Mouse (Mus musculus) embryo, embryonic 9.5 days (tissue): ENCODE results near the gene Barx2.

Experiments used
- DNase-seq: peaks from one replicate; pipeline ENCODE4 v3.0.0-alpha.2; 2017; ENCODE audit errors: extremely low spot score

The Barx2 gene

DNA sequence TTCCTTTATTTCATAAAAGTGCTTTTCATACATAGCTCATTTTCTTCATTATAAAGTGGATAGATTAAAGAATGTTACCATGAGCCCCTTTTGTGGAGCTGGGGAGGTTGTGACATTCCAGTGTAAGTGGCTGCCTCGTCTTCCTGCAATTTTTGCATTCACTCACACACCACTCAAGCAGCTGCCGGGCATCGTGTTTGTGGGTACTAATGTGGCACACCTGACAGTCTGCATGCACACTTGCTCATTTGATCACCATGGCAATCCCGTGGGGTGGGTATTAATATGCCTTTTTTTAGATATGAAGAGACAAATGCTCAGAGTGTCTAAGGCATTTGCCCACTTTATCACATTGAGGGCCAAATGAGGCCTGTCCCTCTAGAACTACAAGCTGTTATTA lies 24.9 kb downstream of the Barx2 start:
- DNase-seq: no peak

DNA sequence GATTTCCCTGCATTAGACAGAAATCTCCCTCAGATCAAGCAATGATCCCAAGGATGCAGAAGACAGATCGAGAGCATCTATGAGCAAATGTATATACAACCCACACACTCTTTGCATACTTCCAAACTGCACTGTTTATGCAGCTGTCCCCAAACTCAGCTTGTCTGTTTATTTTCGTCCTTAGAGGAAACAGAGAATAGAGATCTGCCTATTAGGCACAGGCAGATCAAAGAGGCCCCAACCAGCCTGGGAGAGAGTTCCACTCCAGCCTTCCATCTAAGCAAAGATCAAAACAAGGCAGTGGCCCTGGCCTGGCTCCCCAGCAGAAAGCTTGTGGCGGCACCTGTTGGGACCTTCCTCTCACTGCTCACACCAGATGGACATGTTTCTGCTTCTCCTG lies 27.0 kb downstream of the Barx2 start:
- no peak for DNase-seq

DNA sequence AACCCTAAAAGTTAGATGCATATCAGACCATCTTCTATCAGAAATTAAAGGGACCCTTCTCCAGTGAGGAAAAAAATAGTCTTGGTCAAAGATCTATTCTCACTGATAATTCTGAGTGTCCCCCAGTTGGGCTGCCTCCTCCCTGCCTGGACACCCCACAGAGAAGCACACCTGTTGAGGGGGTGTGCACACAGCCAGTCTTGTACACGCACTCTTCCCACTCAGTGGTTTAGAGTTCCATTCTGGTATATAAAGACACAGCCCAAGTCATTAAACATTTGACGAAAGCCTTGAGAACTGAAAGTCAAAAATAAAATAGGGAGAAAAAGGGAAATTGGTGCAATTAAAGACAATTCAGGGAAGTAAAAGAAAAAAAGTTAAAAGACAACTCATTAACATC lies 30.9 kb downstream of the Barx2 start:
- DNase-seq: no peak

DNA sequence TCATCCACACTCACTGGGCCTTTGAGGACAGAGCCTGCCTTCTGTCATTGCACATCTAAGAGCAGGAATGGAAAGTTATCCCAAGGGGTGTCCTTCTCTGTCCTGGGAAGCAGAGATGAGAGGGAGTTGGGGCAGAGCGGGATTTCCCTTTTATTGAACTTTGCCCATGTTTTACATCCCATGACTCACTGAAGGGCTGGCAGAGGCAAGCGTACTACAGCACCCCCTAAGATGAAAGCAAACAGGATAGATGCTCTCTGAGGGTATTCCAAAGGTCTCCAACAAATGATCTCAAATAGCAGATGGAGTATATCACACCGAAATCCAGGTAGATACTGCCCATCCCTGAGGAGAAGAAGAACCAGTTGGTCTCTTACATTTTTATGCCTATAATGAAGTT lies 37.7 kb downstream of the Barx2 start:
- DNase-seq: no peak

DNA sequence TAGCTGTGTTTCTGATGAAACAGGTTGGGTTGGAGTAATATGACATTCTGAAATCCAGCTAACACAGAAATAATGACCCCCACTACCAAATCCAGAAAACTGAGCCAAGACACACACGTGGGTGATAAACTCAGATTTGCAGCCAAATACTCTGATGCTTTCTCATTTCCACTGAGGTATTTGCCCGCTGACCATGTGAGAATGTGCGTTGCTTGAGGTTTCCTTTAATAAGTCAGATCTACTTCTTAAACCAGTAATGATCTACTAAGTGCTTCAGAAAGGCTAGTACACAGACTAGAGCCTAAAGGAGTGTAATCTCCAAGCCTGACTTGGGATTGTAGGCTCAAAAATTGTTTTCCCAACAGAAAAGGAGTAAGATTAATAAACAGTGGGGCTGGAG lies 39.0 kb downstream of the Barx2 start:
- DNase-seq: no peak

DNA sequence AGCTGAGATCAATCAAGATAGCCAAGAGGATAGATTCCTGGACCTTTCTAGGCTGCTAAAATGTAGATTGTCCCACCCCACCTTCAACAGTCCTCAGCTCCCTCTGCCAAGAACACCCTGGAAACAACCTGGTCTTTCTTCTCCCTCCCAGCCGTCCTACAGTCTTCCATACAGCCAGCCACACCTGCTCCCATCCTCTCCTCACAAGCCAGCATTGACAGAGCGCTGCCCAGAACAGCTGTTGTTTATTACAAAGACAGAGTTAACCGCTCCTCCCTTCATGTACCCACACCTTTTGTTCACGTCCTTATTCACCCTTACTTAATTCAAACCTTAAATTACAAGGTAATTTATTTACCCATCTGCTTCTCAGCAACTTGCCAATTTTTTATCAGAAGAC lies 41.9 kb downstream of the Barx2 start:
- no peak for DNase-seq

DNA sequence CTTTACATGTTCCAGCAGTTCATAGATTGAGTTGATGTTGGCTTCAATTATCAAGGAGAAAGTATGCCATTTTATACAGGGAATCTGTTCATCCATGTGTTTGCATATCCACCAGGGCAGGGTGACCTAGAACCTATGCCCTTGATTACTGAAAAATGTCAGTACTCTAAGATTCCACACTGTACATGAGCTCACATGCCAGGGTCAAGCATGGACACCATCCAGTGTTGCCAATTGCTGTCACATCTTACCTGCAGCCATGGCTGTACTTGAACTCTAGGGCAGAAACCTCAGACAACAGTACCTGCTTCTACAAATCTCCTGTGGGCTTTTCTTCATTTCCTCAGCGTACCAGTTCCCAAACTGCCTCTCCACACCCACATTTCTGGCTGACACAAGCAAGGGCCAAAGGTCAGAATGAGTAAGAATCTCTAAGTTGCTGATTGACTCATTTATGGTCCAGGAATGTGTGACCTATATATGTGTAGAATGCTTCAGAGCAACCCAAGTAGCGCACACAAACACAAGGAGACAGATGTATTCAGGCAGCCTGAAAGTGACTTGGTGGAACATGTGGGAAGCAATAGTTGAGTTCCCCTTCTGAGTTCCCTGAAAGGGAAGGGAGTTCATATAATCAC lies 44.3 kb downstream of the Barx2 start:
- DNase-seq: no peak

DNA sequence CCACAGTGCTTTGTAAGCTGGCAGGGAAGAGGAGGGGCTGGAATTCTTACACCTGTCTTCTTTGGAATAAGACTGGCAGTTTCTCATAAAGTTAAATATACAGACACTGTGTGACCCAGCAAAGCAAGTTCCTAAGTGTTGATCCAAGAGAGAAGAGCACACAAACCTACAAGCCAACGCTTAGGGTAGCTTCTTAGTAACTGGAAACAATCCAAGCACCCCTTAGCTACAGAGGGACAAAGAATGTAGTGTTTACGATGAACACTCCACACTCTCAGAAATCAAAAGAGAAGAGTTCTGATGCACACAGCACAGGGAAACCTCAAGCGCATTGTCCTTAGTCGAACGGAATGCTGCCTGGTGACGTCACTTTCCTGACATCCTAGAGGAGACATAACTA lies 49.4 kb downstream of the Barx2 start:
- no peak for DNase-seq

DNA sequence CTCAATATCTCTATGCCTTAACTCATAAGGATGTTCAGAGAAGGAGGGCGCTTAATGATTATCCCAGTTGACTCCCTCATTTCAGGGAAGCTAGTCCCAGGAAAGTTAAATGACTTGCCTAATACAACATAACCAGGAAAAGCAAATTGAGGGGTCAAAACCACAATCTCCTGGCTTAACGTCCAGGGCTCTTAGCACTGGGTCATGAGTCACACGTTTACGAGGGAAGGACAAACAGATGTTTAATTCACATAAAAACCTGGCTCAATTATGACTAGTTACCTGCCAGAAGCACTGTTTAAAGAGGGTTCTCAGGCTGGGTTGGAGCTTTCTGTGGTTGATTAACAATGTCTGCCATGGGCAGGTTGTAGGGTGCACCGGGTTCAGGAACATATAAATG lies 53.8 kb downstream of the Barx2 start:
- DNase-seq: no peak

DNA sequence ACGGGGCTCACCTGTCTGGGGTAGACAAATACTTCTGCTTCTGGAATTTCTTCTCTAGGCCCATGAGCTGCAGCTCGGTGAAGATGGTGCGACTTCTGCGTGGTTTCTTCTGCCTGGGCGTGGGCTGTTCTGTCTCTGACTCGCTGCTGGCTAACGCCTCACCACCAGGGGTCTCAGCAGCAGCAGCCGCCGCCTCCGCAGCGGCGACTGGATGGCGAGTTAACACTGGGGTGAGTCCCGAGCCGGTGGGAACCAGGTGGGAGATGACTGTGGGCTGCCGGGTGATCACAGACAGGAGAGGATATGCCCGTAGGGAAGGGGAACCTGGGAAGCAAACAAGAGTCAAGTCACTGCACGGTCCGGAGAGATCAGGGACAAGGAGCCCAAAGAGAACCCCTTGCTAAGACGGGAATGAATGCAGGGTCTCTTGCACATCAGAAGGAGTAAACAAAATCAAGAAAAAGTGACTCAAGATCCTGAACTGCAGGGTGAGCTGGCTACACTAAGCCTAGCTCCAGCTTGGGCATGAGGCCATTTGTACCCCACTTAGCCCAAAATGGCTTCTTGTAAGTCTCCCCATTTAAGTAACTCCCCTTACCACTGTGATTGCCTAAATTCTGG lies 54.4 kb downstream of the Barx2 start:
- peak; percentile 62 for DNase-seq

DNA sequence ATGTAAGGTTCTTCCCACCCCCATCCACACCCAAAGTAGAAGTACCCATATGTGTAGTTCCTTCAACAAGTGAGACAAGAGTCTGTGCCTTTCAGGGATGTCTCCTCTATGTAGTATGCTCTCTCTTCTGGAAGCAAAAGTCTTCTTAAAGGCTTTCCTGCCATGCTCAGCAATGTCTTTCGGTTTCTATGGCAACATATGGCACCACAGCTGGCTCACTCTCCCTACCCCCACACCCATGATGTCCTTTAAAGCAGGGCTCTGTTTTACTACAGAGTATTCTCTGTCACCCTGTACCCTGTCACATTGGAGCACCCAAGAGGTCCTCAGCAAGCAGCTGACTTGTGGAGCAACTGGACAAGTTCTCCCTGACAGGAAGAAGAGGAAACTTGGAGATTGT lies 55.8 kb downstream of the Barx2 start:
- DNase-seq: no peak

DNA sequence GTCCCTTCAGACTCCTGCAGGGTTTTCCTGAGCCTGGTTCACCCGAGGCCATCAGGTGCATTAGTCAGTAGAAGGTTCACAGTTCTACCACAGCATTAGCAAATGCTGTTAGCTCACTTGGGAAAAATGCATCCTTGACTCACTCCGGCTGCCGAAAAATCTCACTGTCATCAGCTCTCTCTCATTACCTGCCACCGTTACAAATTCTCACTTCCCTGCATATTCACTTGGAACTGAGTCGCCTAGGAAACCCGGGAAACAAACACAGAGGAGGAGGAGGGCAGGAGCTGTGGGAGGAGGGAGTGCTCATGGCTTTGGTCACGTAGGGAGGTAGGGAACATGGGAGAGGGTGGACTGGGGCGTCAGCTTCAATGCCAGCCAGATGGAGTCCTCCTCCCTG lies 56.8 kb downstream of the Barx2 start:
- no peak for DNase-seq

DNA sequence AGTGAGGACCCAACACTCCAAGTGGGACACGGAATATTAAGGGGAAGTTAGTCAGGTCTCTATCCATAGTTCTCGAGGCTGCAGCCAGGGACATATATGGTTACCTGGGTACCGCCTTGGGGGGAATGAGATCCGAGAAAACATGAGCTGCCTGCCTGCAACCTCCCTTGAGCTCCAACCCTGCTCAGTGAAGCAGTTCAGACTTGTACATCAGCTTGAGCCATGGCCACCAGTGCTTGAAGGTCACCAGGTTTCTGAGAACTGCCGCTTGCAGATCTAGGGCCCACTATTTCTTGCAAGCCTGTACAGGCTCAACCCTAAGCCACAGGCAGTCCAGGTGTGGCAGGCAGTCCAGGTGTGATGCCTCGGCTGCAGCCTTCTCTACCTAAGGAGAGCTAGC lies 57.6 kb downstream of the Barx2 start:
- DNase-seq: no peak

DNA sequence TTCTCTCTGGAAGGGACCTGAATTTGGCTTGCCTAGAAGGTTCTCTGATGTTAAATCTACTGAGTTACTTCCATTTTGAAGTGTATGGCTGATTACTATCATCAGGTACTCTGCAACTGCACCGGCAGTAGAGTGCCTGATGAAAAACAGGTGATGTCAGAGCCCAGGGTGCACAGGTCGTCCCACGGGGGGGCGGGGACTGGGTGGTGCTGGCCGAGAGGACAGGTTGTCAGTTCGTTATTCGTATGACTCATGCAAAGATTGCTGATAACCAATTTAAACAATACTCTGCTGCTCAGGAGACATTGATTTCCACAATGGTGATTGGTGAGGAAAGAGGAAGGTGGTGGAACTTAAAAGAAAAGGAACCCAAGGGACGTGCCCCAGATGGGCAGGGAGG lies 61.6 kb downstream of the Barx2 start:
- DNase-seq: no peak

DNA sequence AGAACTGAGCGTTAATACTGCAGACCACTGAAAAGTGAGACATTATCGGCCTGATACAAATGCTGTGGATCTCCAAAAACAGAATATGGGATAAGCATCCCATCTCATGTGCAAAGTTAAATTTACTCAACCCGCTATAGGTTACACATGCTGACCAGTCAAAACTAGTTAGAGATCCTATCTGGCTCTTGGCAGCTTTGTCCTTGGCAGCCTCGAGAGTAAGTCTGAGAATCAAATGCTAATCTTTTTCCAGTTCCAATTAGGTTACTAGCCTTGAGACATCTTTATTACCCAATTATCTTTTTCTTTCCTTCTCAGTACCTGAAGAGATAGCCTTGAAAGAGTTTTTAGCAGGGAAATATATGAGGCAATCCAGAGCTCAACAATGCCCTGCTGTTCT lies 62.6 kb downstream of the Barx2 start:
- DNase-seq: no peak

DNA sequence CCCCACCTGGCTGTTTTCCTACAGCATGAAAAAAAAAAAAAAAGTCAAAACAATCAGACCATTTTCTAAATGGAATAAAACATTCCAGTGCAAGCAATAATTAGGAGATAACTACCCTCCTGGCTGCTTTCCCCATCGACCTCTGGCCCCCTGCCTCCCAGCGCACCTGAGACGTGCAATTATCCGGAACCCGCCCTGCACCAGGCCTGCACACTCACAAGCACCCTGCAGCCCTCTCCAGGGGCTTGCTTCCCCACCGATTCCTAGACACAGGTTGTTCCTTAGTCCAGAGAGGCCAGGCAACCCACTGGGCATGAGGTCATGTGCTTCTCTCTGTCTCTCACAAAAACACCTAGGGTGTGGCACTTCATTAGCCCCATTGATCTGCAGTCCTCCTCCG lies 63.9 kb downstream of the Barx2 start:
- no peak for DNase-seq

DNA sequence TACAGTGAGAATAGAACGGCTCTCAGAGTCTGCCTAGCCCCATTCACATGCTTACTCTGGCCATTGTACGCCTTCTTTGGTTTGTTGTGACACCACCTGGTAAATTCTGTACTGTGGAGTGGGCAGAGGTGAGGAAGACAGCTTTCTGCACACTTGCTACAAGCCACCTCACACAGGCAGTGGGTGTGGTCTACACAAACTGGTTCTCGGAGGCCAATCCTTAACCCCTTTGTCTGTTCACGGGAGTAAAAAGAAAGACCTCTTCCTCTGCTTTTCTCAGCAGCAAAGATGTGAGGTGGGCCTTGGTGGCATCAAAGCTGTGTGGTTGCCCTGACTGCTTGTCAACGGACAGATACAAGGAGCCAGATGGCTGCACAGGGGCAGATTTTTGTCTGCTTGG lies 68.6 kb downstream of the Barx2 start:
- no peak for DNase-seq

DNA sequence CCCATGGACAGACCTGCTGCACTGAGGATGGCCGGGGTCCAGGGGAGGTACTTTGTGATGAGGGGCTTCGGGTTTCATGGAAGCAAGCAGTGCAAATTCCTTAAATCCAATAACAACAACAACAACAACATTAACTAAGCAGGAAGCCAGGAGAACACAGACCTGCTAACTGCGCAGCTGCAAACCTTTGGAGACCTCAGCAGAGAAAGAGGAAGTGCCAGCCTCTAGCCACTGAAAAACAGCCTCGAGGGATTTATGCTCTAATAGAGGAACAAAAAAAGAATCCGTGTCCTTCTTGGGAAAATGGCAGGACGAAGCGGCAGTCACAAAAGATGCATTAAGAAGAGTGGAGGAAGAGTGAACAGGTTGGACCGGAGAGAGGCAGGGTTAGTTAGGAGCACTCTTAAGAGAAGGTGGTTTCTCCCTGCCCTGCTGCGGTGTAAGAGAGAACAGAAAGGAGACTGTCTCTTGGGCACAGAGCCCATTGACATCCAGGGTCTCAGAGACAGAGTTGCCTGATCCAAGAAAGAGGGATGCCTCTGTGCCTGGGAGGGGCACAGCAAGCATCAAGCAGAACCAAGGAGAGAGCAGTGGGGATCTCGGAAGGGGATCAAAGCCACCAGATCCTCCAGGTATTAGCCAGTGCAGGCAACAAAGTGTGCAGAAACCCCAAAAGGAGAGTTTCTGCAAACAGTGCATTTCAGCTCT lies 72.0 kb downstream of the Barx2 start:
- DNase-seq: no peak

DNA sequence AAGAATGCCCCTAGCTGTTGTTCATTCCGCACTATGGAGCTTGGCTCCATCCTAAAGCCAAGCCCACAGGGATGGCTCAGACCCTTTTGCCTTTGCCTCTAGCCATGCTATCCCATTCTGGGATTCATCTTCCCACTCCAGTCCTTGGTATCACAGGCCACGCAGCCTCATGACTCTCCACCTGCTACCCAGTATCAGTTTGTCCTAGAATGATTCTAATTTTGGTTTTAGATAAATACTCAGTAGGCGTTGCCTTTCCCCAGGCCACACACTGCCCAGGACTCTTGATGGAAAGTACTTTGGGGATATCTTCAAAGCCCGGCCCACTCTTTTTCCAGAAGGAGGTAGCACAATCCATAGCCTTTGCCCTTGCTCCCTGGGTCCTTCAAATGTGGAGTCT lies 72.7 kb downstream of the Barx2 start:
- DNase-seq: no peak

DNA sequence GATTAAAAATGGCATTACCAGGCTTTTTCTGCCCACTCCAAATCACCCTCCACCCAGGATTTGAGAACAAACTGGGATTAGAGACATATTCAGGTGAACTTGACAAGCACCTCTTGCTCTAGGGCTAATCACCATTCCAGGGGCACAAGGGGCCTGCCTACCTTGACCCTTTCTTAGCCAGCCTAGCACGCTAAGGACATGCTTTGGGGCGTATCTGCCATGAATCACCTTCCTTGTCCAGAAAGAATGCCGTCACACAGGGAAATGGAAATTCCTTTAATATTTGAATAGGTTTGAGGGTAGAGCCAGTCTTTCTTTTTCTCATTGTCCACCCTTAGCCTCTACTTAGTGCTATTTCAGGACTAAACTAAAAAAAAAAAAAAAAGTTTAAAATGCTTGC lies 73.2 kb downstream of the Barx2 start:
- DNase-seq: no peak

DNA sequence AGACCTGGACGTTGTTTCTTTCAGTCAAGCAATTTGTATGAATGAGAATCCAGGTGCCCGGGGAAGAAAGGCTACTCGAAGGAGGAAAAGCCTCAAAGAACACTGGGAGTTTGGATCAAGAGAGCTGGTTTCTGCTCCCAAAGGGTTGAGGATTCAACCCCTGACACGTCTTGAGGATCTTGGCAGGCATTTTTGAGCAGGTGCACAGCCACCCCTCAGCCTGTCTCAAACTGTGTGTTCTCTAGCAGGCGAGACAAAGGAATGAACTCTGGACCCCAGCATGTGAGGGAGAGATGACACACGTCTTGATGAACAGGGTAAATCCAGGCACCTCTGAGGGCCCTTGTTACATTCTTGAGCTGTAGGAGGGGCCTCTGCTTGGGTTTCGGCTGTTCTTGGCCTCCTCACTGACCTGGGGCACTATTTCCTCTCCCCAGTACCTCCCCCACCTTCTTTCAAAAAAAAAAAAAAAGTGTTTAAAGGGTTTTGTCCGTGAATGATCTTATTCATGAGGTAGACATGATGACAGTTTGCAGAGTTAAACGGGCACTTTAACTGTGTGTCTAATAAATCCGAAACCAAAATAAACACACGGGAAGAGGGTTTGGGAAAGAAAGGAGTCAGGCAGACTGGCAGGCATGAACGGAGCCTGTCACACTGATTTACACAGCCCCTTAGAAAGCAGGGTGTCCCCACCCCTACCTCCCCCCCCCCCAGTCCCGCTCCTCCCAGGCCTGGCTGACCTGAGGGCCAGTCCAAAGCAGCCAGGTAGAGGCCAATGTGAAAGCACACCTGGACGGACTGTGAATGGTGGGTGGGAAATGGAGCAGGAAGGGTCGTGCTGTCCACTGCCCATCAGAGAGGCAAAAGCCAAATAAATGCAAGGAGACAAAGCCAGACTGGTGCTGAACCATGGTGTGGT lies 73.9 kb downstream of the Barx2 start:
- no peak for DNase-seq

DNA sequence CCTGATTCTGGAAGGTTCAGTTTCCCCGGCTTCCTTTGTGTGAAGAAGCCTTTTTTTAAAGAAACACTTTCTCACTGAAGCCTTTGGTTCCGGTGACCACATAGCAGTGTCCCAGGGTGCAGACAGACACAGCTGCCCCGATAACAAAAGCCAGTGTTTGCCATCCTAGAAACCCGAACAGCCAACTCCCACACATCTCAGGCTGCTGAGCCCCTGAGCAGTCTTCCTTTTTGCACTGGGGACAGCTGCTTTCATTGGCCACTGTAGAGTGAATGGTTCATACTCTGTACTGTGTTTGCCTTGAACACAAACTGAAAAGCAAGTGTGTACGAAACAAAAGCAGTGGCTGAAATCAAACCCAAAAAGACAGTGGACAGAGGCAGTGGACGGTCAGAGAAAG lies 75.2 kb downstream of the Barx2 start:
- DNase-seq: no peak
